Mouse (Mus musculus) ES-E14 (cell line): ENCODE measurements at regions not wholly inside any gene's neighbourhood (a gene's known extent, or its start where the extent isn't known, plus 50 kb on each side); places are given as distances from the start of the nearest gene placed in this dataset.

Experiments
- DNase-seq: peaks from one replicate; pipeline ENCODE4 v3.0.0-alpha.2; 2013; ENCODE audit warnings: low read depth, low spot score
- H3K27ac ChIP-seq: 2 replicates; pipeline ENCODE4 v1.5.1; 2012; ENCODE audit warnings: low read depth, mild to moderate bottlenecking, low read length, moderate library complexity, mixed read lengths; ENCODE audit not compliant: poor library complexity, insufficient read depth, severe bottlenecking
- H3K36me3 ChIP-seq: 2 replicates; pipeline ENCODE4 v1.6.1; 2012; ENCODE audit warnings: mild to moderate bottlenecking, low read length, moderate library complexity, mixed read lengths; ENCODE audit not compliant: control insufficient read depth, poor library complexity, insufficient read depth, severe bottlenecking
- H3K4me1 ChIP-seq, 2 experiments: fragments of 150-350 bp in 1 of 2; sonication (generic) in 1 of 2; 2 replicates each; pipeline ENCODE4 v1.6.1; 2012; ENCODE audit warnings: low read length in 2 of 2, mild to moderate bottlenecking in 1 of 2, mixed read lengths in 1 of 2; ENCODE audit not compliant: control insufficient read depth in 2 of 2, insufficient read depth in 2 of 2, poor library complexity in 1 of 2
- H3K4me3 ChIP-seq, 2 experiments: fragments of 150-350 bp in 1 of 2; sonication (generic) in 1 of 2; 2 replicates each; pipeline ENCODE4 v1.5.1; 2012; ENCODE audit warnings: low read length in 2 of 2, low read depth in 1 of 2, mild to moderate bottlenecking in 1 of 2, mixed read lengths in 1 of 2; ENCODE audit not compliant: insufficient read depth in 1 of 2, poor library complexity in 1 of 2, severe bottlenecking in 1 of 2
- H3K9ac ChIP-seq: 2 replicates; pipeline ENCODE4 v1.6.1; 2012; ENCODE audit warnings: low read depth, mild to moderate bottlenecking, low read length, mixed read lengths; ENCODE audit not compliant: poor library complexity, insufficient read depth, severe bottlenecking
- H3K9me3 ChIP-seq: fragments of 150-350 bp; sonication (generic); 2 replicates; pipeline ENCODE4 v1.6.1; 2012; ENCODE audit warnings: low read depth, mild to moderate bottlenecking, low read length; ENCODE audit not compliant: control insufficient read depth, insufficient read depth
- CHD2 ChIP-seq: IDR thresholded peaks from 2 replicates; pipeline ENCODE4 v1.6.1; 2014; ENCODE audit warnings: mild to moderate bottlenecking, low read depth, low read length, inconsistent platforms
- HCFC1 ChIP-seq: IDR thresholded peaks from 2 replicates; pipeline ENCODE4 v1.6.1; 2012; ENCODE audit warnings: low read length, inconsistent platforms, borderline replicate concordance; ENCODE audit not compliant: insufficient read depth
- MAFK ChIP-seq: IDR thresholded peaks from 2 replicates; pipeline ENCODE4 v1.6.1; 2014; ENCODE audit warnings: mild to moderate bottlenecking, low read depth, low read length, inconsistent platforms; ENCODE audit not compliant: insufficient read depth
- ZC3H11A ChIP-seq: IDR thresholded peaks from 2 replicates; pipeline ENCODE4 v1.6.1; 2012; ENCODE audit warnings: low read depth, mild to moderate bottlenecking, inconsistent platforms, low read length, borderline replicate concordance
- ZNF384 ChIP-seq: IDR thresholded peaks from 2 replicates; pipeline ENCODE4 v1.6.1; 2012; ENCODE audit warnings: low read depth, low read length, inconsistent platforms
- in situ Hi-C, 2 experiments: fragments of 600-800 bp; cut with MboI; formaldehyde crosslinking; loops; one replicate each; pipeline ENCODE4 v1.15.1; 2025; ENCODE audit warnings: low sequenced_read_pairs in 2 of 2, inconsistent platforms in 1 of 2; ENCODE audit not compliant: unreplicated experiment in 2 of 2

DNA sequence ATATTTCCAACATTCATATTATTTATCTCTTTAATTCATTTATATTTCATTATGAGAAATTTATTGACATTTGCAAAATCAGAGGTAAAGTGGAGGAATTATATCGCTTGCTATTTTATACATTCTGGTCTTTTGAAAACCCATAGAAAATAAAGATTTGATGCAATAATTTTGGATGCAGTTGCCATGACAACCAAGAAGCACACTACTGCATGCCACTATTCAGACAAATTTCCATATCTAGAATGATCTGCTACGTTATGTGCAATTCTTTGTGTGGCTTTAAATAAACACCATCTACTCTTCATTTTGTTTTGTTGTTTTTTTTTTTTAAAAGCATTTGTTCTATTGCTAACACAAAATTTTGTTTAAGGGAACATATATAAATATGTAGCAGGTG, 474.4 kb downstream of the Pcdh18 start:
- TF ChIP-seq ZC3H11A (no peak), ZNF384 (no peak), HCFC1 (no peak)
- Histone ChIP-seq H3K4me1 (no peaks in the 10 kb centered on the region), H3K9ac (no peak overlapping the region), H3K9me3 (no peaks in the 10 kb centered on the region), H3K36me3 (no peaks in the 10 kb centered on the region), H3K27ac (no peak overlapping the region), H3K4me3 (no peak overlapping the region)
- in situ Hi-C loops: no loop called here
- DNase-seq: no peak

DNA sequence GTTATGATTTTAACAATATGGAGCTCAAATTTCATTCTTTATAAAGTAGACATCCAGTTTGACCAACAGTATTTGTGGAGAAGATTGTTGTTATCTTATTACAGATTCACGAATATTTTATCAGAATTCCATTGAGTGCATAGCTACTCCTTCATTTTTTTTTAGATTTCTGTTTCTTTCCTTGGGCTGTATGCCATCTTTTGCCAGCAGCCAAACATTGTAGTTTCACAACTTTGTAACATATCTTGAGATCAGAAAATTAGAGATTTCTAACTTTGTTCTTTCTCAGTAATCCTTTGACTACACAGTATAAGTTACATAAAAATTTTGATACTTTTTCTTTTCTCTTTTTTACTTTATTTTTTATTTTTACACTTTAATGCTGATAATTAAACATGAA, 478.8 kb downstream of the Pcdh18 start:
- no peak for TF ChIP-seq HCFC1
- TF ChIP-seq ZC3H11A: no peak
- TF ChIP-seq CHD2: no peak
- no peak for TF ChIP-seq ZNF384
- TF ChIP-seq MAFK: no peak
- Histone ChIP-seq H3K4me3 (no peak overlapping the region), H3K9ac (no peak overlapping the region), H3K4me1 (no peaks in the 10 kb centered on the region), H3K27ac (no peak overlapping the region), H3K36me3 (no peaks in the 10 kb centered on the region), H3K9me3 (no peaks in the 10 kb centered on the region)
- in situ Hi-C loops: no loop called here
- DNase-seq: no peak

DNA sequence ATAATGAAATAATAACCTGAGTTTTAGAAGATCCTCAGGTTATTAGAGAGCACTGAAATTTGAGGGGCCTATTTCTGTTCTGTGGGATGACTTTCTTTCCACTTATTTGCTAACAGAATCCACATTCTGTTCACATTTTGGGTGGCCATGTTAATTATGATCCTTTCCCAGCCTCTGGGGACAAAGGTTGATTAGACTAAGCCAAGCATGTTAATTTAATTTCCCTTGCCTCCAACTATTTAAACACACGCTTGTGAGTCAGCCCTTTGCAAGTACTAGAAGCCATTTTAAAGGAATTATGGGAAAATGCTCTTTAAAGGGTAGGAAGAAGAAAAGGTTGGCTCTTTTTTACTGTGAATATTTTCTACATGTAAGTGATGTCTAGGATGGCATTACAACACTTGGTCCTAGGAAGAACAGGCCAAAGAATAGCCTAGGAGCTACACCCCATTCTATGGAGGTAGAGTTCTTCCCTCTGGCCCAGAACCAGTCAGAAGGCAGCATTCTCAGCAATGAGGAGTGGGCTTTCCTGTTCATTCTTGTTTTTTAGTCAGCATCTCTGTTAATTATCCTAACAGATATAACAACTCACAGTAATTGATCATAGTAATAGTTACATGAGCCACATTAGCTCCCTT, 482.7 kb downstream of the Pcdh18 start:
- Histone ChIP-seq H3K9ac (no peak overlapping the region), H3K36me3 (no peaks in the 10 kb centered on the region), H3K4me3 (no peak overlapping the region), H3K9me3 (no peaks in the 10 kb centered on the region), H3K4me1 (no peaks in the 10 kb centered on the region), H3K27ac (no peak overlapping the region)
- no peak for TF ChIP-seq ZNF384
- no peak for DNase-seq
- in situ Hi-C loops: no loop called here

DNA sequence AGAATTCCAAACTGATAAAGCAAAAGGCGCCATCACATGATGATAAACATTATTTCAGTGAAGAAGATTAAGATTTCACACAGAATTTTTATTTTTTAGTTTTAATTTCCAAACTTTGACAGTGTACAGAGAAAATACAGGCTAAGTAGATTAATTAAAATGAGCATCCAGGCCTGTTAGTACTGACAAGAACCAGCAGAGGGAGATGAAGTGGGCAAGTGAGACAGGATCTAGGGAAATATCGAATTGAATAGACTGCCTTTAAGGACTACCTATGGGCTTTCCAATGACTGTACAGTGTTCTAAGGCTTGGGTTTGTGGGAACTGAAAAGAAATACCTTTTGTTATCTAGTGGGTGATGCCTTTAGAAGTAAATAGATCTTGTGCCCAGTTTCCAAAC, 491.1 kb downstream of the Pcdh18 start:
- H3K36me3 ChIP-seq: no peaks in the 10 kb centered on the region
- H3K27ac ChIP-seq: no peak overlapping the region
- TF ChIP-seq HCFC1: no peak
- no peak for TF ChIP-seq MAFK
- TF ChIP-seq CHD2: no peak
- TF ChIP-seq ZNF384: no peak
- TF ChIP-seq ZC3H11A: no peak
- H3K9ac ChIP-seq: no peak overlapping the region
- in situ Hi-C loops: no loop called here
- no peaks in the 10 kb centered on the region for H3K9me3 ChIP-seq
- no peaks in the 10 kb centered on the region for H3K4me1 ChIP-seq
- peak; percentile 3 for DNase-seq
- no peak overlapping the region for H3K4me3 ChIP-seq
